Mouse (Mus musculus) heart, adult 18-20 months (tissue): ENCODE data around the gene Snd1. TPM values are rescaled to one million over a fixed set of nuclear protein-coding genes. Genes with fewer than 3 reads are reported as not detected.

Experiments
- DNase-seq, 2 experiments: peaks; one replicate each; pipeline ENCODE4 v3.0.0; 2021 to 2022; ENCODE audit warnings: mixed read lengths in 1 of 2
- total RNA-seq, 2 experiments: library from RNA; stranded (reverse); gene quantifications; 2 replicates each; pipeline ENCODE4 v1.2.3; 2021

The Snd1 gene
- total RNA-seq, 2 experiments from 2014 or later, result 68.7 to 73.5 TPM

DNA sequence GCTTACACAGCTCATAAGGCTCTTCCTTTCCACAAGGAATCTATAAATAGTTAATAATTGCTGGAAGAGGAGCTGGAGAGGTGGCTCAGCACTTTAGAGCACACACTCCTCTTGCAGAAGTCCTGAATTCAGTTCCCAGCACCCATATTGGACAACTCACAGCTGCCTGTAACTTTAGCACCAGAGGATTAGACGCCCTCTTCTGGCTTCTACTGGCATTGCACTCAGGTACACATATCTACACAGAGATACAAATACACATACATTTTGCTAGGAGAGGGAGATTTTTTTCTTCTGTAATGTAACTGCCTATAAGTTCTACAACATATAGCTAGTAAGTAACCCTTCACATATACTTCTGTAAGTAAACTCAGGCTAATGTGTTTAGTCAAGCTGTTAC lies 440.0 kb downstream of the Snd1 start:
- no peak for DNase-seq

DNA sequence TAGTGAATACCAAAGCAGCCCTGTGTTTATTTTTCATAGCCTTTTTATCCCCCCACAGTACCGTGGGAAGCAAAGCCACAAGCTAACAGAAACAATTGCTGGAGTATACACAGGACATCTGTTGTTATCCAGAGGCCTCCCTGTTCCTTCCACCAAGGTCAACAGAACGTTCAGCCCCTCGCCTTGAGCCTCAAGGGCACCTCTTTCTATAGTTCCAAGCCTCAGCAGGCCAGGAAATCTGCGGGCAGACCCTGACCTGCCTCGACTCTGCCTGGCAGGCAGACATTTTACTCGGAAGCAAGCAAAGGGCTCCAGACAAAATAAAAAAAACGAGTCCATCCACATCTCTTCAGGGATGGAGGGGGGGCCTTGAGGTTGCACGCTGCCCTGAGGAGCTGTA lies 441.7 kb downstream of the Snd1 start:
- DNase-seq, result no peak

- no peak for DNase-seq
These were observed 444.4 kb downstream of the Snd1 start for GRCm38 (mm10) chr6:28919346-28919745.

- DNase-seq, result no peak
These were observed 447.4 kb downstream of the Snd1 start for GRCm38 (mm10) chr6:28922371-28922770.

GRCm38 (mm10) chr6:28923091-28923824 lies 448.3 kb downstream of the Snd1 start:
- no peak for DNase-seq

- DNase-seq, result no peak
These were observed 448.9 kb downstream of the Snd1 start for GRCm38 (mm10) chr6:28923837-28924236.

DNA sequence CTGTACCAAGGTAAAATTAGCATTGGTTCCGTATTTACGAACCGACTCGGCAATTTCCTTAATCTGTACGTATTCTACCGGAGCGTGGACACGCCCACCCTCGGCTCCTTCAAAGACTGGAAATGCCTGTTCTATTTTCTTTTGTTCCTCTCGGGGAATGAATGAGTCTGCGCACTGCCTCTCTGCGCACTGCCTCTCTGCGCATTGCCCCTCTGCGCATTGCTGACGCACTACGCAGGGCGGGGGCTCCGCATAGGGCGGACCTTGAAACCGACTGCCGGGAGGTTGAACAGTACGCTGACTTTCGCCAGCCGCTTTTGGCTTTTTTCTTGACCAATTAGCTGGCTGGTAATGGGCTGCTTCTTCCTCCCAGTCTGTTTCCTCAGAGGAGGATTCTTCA lies 453.0 kb downstream of the Snd1 start:
- peak in 1 of 2 experiments; percentile 20 for DNase-seq

GRCm38 (mm10) chr6:28929169-28929803 lies 454.3 kb downstream of the Snd1 start:
- peak in 1 of 2 experiments; percentile 20 for DNase-seq

- no peak for DNase-seq
These were observed 456.3 kb downstream of the Snd1 start for GRCm38 (mm10) chr6:28931234-28931633.

GRCm38 (mm10) chr6:28931636-28932327 lies 456.8 kb downstream of the Snd1 start:
- DNase-seq, result no peak

- DNase-seq, result peak in 1 of 2 experiments; percentile 4
These were observed 457.5 kb downstream of the Snd1 start for GRCm38 (mm10) chr6:28932328-28932937.

- no peak for DNase-seq
These were observed 460.8 kb downstream of the Snd1 start for GRCm38 (mm10) chr6:28935736-28936135.

DNA sequence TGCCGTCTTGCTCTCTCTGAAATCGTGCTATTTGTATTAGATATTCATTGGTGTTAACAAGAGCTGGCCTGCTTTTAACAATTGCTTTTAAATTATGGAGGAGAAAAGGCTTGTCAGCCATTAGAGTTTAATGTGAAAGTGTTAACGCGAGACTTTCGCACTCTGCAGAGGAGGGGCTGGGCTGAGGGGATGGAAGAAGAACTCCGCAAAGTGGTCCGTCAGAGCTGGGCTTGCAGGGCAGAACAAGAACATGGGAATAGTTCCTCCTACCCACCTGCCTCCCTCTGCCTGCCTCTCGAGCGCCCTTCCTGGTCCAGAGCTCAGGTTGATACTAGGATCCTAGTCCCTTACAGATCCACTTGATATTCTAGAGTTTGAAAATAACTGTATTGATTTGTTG lies 472.3 kb downstream of the Snd1 start:
- DNase-seq, result no peak

DNA sequence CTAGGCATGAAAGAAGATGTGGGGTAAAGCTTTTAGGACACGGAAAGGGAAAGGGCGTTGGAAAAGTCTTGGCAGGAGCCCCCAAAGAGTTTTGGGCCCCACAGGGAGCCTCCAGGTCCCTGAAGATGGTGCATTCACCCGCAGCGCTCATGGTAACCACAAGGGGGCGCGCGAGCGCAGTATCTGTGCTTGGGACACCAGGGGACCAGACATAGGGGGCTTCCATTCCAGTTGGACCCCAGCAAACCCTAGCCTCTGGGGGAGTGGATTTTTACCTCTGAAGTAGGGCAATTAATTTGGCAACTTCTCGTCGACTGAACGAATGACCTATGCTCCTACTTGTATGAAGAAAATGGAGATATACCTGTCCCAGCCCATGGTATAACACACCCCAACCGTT lies 474.3 kb downstream of the Snd1 start:
- peak; percentile 57 to 88 for DNase-seq

GRCm38 (mm10) chr6:28955581-28955980 lies 480.6 kb downstream of the Snd1 start:
- peak; percentile 19 to 53 for DNase-seq

- DNase-seq, result no peak
These were observed 482.5 kb downstream of the Snd1 start for GRCm38 (mm10) chr6:28957486-28957885.

DNA sequence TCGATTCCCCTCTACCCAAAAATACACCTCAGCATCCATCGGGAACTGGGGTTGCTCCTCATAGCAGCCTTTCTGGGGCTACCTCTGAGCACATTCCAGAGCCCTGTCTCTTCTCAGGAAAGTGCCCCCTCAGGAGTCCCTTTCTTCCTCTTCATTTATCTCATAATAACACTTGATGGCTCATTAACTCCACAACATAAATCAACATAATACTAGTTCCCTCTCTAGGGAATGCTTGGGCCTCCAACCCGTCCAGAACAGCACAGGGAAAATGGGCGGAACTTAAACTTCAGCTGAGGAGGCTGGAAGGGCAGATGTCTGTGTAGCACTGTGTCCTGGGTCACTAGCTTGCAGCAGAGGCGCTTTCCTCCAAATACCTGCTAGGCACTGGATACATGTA lies 488.2 kb downstream of the Snd1 start:
- DNase-seq, result no peak

DNA sequence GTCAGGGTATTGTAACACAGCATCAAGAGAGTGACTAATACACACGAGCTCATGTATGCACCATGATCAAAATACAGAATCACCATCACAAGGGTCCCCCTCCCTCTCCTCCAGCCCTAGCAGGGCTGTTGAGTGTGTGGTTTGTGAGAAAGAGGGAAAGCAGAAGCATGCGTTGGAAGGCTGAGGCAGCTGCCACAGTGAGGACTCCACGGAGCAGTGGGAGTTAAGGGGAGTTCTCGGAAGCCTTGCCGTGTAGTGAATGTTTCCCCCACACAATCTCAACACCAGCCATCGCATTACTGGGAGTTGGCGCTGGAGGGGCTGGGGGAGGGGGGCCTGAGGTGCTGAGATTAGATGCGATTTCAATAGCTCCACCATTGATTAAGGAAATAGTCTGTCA lies 490.3 kb downstream of the Snd1 start:
- DNase-seq, result no peak

DNA sequence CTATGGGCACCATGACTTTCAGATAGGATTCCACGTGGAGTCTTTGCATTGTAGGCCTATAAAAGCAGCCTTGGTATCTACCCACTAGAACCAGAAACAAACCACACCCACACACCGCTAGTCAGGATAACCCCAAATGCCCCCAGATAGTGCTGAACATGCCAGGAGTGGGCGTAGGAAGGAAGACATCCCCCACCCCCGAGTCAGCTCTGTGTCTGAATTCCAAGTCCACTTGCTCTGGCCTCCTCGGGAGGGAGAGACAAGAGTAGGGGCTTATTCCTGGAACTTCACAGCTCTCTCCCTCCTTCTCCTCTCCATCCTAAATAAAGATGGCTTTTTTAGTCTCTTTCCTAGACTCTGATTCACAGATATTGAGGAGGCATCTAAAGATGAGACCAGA lies 494.7 kb downstream of the Snd1 start:
- DNase-seq, result no peak

DNA sequence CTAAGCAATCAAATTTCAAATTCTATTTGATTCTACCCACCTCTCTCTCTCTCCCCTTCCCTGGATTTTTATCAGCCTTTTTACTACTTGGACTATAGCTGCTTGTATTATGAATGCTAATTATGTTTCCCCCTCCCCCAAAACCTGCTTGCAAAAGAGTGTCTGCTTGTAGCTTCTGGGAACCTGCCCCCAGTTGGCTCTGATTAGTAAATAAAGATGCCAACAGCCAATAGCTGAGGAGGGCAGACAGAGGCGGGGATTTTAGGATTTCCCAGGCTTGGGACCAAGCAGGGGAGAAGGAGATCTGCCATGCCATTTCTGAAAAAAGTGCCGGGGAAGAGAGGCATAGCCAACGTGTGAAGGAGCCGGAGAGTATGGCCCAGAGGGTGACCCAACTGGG lies 495.8 kb downstream of the Snd1 start:
- DNase-seq, result no peak

GRCm38 (mm10) chr6:28974498-28974897 lies 499.6 kb downstream of the Snd1 start:
- DNase-seq, result no peak

DNA sequence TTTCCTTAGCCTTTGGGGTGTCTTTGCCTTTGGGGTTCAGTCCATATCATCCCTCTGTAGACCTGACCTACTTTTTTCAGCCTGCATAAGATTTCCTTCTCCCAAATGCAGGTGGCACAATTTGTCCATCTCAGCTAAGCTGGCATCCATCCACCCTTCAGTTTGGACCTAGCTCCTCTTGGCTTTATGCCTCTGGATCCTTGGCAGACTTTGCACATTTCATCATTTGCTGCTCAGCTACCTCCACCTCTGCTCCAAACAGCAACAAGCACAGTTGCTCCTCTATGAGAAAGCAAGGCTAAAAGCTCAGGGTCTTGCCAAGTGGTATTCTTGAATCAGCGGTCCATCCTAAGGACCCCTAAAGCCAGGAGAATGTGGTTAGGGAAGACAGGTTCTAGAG lies 500.2 kb downstream of the Snd1 start:
- DNase-seq, result peak; percentile 64 to 70

DNA sequence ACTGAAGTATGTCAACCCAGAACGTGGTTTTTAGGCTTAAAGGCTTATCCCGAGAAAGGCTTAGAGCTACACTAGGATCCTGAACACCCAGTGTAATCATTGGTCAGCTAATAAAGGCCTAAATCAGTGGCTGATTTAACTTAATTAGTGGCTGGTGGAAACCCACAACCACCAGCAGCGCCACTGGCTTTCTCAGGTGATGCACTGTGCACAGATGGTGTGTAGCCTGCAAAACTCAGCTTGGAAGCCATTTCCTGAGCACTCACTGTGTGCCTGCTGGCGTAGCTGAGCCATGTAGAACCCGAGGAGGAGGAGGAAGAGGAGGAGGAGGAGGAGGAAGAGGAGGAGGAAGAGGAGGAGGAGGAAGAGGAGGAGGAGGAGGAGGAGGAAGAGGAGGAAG lies 503.1 kb downstream of the Snd1 start:
- DNase-seq, result no peak
